In genomic region chr15:101537864-101538579, GRCm38 (mm10) we compare ENCODE assay signal across 14 mouse cellular contexts. TPM values are rescaled to one million over a fixed set of nuclear protein-coding genes. Genes with fewer than 3 reads are reported as not detected.
DNase-seq lines count a peak whose midpoint lies in the region; ATAC-seq and TF ChIP-seq lines count a peak whose summit lies in the region.
"Had no signal": no experiment of that assay in that cellular context is flagged by ENCODE, and none has a peak within 500 bp of the region (broad histone marks: within the 10 kb centered on the region; RNA-seq: fewer than 3 reads in every experiment).

No protein-coding gene starts in this region.

- no peak; the same call in 1 of the 2 replicates for TF ChIP-seq CTCF in kidney, adult 2 months (conservative IDR thresholded peaks at IDR 0.05; ENCODE audit: insufficient read depth, insufficient read length, low read depth, low read length)
- peak; percentile 53 for TF ChIP-seq CTCF in intestine, postnatal 0 days (IDR thresholded peaks at IDR 0.05; ENCODE audit: low read depth)

- no peaks in the 10 kb centered on the region for H3K27me3 ChIP-seq in kidney, adult 2 months (replicated peaks; ENCODE audit: control insufficient read depth, insufficient read depth, low read length)
- H3K27me3 ChIP-seq in intestine, postnatal 0 days (replicated peaks; ENCODE audit: control insufficient read depth, insufficient read depth, low read length) = no peaks in the 10 kb centered on the region

- TF ChIP-seq POLR2A in kidney, adult 2 months (IDR thresholded peaks at IDR 0.05; ENCODE audit: low read depth, low read length) = no peak

- peak; percentile 55 for ATAC-seq in intestine, postnatal 0 days

- WGBS in kidney, adult 2 months = 25% methylated on average over 7 of the region's 7 CpGs
- WGBS in intestine, postnatal 0 days = 34% methylated on average over 7 of the region's 7 CpGs

- H3K4me3 ChIP-seq in kidney, adult 2 months (ENCODE audit: insufficient read depth, low read depth, low read length) = no peak overlapping the region
- H3K4me3 ChIP-seq in intestine, postnatal 0 days (ENCODE audit: low read depth, low read length) = no peak overlapping the region
- H3K4me3 ChIP-seq: forebrain, embryonic 10.5 days; heart, embryonic 13.5 days; hindbrain, embryonic 13.5 days had no signal

- DNase-seq in embryo, embryonic 10 days (ENCODE audit: low spot score) = peak; percentile 17
- no peak for DNase-seq in embryo, embryonic 9.5 days (ENCODE audit: extremely low spot score)
- DNase-seq in kidney, postnatal 4 days = peak; percentile 28 to 55
- no peak for DNase-seq in kidney, adult 2 months
- DNase-seq in 3T3-L1 (ENCODE audit: low read depth, low spot score) = peak; percentile 22
- no peak for DNase-seq in cerebellum, postnatal 25 days
- no peak for DNase-seq in yolk sac, embryonic 10.5 days (ENCODE audit: low spot score)
- DNase-seq: B cell, adult 2 months had no signal

- H3K36me3 ChIP-seq in kidney, adult 2 months (ENCODE audit: control insufficient read depth, insufficient read depth, low read length) = no peaks in the 10 kb centered on the region
- H3K36me3 ChIP-seq in intestine, postnatal 0 days (ENCODE audit: control insufficient read depth, insufficient read depth) = no peaks in the 10 kb centered on the region
- H3K36me3 ChIP-seq: forebrain, embryonic 10.5 days; heart, embryonic 13.5 days; hindbrain, embryonic 13.5 days had no signal

- H3K27ac ChIP-seq in kidney, adult 2 months (ENCODE audit: insufficient read depth, low read depth, low read length) = no peak overlapping the region
- no peak overlapping the region for H3K27ac ChIP-seq in intestine, postnatal 0 days (ENCODE audit: low read depth, low read length)
- H3K27ac ChIP-seq: forebrain, embryonic 10.5 days; heart, embryonic 13.5 days; hindbrain, embryonic 13.5 days had no signal

- H3K4me1 ChIP-seq in kidney, adult 2 months (ENCODE audit: control insufficient read depth, insufficient read depth, low read length) = no peaks in the 10 kb centered on the region
- H3K4me1 ChIP-seq in intestine, postnatal 0 days (replicated peaks; ENCODE audit: control insufficient read depth, insufficient read depth, low read length) = no peaks in the 10 kb centered on the region
- H3K4me1 ChIP-seq: heart, embryonic 13.5 days had no signal

- no peaks in the 10 kb centered on the region for H3K9me3 ChIP-seq in intestine, postnatal 0 days (ENCODE audit: control insufficient read depth)
- H3K9me3 ChIP-seq: forebrain, embryonic 10.5 days; heart, embryonic 13.5 days had no signal

- H3K9ac ChIP-seq in intestine, postnatal 0 days (ENCODE audit: low read depth, low read length) = no peak overlapping the region
- H3K9ac ChIP-seq: heart, embryonic 13.5 days; hindbrain, embryonic 13.5 days had no signal

- no peak overlapping the region for H3K4me2 ChIP-seq in intestine, postnatal 0 days (replicated peaks; ENCODE audit: low read depth)
- H3K4me2 ChIP-seq: heart, embryonic 13.5 days; hindbrain, embryonic 13.5 days had no signal

RNA-seq across cellular contexts. Expression of gene Krt84, which starts 5.4 kb away (rescaled TPM):
- not detected in 2 replicates for polyA plus RNA-seq in kidney, adult 2 months (2012; rRNA removed)
- polyA plus RNA-seq in intestine, postnatal 0 days (2015; fragmentation: Nextera tagmentation; extraction: Ambion mirVana) = 0.21 TPM in 1 of 2 replicates, not detected in the other
- polyA plus RNA-seq: forebrain, embryonic 10.5 days; heart, embryonic 13.5 days; lung, embryonic 16.5 days had no signal

RNA-seq across cellular contexts. Expression of gene Krt82, which starts 12.4 kb away (rescaled TPM):
- polyA plus RNA-seq in kidney, adult 2 months (2012; rRNA removed) = not detected in 2 replicates
- polyA plus RNA-seq in intestine, postnatal 0 days (2015; fragmentation: Nextera tagmentation; extraction: Ambion mirVana) = not detected in 2 replicates
- polyA plus RNA-seq: forebrain, embryonic 10.5 days; heart, embryonic 13.5 days; hindbrain, embryonic 13.5 days; large intestine, adult 2 months; lung, embryonic 16.5 days had no signal

RNA-seq across cellular contexts. Expression of gene Gm49425, which starts 21.0 kb away (rescaled TPM):
- not detected in 2 replicates for polyA plus RNA-seq in kidney, adult 2 months (2012; rRNA removed)
- polyA plus RNA-seq in intestine, postnatal 0 days (2015; fragmentation: Nextera tagmentation; extraction: Ambion mirVana) = not detected in 2 replicates
- polyA plus RNA-seq: forebrain, embryonic 10.5 days; heart, embryonic 13.5 days; hindbrain, embryonic 13.5 days; large intestine, adult 2 months; lung, embryonic 16.5 days had no signal

RNA-seq across cellular contexts. Expression of gene Krt90, which starts 24.7 kb away (rescaled TPM):
- not detected in 2 replicates for polyA plus RNA-seq in kidney, adult 2 months (2012; rRNA removed)
- 0.20 and 0.21 TPM in 2 replicates for polyA plus RNA-seq in intestine, postnatal 0 days (2015; fragmentation: Nextera tagmentation; extraction: Ambion mirVana)
- polyA plus RNA-seq: heart, embryonic 13.5 days; hindbrain, embryonic 13.5 days; lung, embryonic 16.5 days had no signal

RNA-seq across cellular contexts. Expression of gene Krt75, which starts 35.7 kb away (rescaled TPM):
- polyA plus RNA-seq in kidney, adult 2 months (2012; rRNA removed) = not detected in 2 replicates
- not detected in 2 replicates for polyA plus RNA-seq in intestine, postnatal 0 days (2015; fragmentation: Nextera tagmentation; extraction: Ambion mirVana)
- polyA plus RNA-seq: forebrain, embryonic 10.5 days; heart, embryonic 13.5 days; large intestine, adult 2 months had no signal

Comparison
In these comparisons a context has a peak if more than half of its experiments do, and no peak if none do; other contexts are left out.
1. DNase-seq: peak in embryo, embryonic 10 days (single experiment), kidney, postnatal 4 days (2 of 2) and 3T3-L1 (single experiment); none in embryo, embryonic 9.5 days (single experiment), kidney, adult 2 months (single experiment), cerebellum, postnatal 25 days (0 of 2) and yolk sac, embryonic 10.5 days (single experiment).